Mouse (Mus musculus) layer of hippocampus, postnatal 36 days (tissue): Measurements from ENCODE around the gene Vmn1r48. TPM values are rescaled to one million over a fixed set of nuclear protein-coding genes. Genes with fewer than 3 reads are reported as not detected.
"Not testable (repeated sequence)": the region's sequence is repeated elsewhere in the genome, so short reads cannot be mapped to it uniquely, and the experiment has no call there.

Experiments used
- DNase-seq, 2 experiments: peaks; one replicate each; pipeline ENCODE4 v3.0.0; 2022
- total RNA-seq, 2 experiments: library from RNA; stranded (reverse); gene quantifications; 2 replicates each; pipeline ENCODE4 v1.2.3; 2021

The Vmn1r48 gene
- not detected for total RNA-seq

DNA sequence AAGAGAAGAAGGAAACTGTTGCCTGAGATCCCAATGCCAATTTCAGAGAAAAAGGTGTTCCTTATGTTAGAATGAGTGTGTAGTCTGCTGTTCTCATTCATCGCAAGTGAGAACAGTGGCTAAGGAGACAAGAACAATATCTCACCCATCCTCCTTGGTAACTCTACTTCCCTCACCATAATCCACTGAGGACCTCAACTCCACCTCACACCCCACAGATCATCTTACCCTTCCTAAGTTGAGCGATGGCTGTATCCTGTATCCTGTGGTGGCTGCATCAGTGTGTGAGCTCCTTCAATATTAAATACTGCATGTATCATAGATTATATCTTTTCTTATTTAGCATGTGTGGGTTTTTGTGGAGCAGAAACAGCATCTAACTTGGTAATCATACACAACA lies at the start of gene Vmn1r48:
TSS of gene Vmn1r48 (minus strand) at position 101 of the 400 bp plus-strand sequence.
- DNase-seq = not testable (repeated sequence)

DNA sequence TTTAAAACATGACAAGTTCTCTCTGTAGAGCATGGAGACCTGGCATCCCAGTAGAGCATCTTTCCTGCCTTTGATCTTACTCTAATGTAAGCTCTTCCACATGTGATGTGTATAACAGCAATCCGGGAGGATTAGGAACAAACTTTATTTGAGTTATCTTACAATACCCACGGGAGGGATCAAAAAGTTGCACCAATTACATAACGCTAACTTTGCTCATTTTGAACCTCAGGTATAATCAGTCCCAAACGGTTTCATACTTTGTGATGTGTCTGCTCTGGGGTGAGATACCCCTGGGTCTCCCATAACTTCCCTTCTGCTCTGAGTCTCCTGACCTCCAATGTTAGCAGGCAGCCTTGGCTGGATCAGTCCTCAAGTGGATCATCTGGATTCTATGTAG lies 41.8 kb upstream of the Vmn1r48 start, which contains the start of gene Vmn1r49:
TSS of gene Vmn1r49 (minus strand) at position 101 of the 400 bp plus-strand sequence.
- DNase-seq = no peak

DNA sequence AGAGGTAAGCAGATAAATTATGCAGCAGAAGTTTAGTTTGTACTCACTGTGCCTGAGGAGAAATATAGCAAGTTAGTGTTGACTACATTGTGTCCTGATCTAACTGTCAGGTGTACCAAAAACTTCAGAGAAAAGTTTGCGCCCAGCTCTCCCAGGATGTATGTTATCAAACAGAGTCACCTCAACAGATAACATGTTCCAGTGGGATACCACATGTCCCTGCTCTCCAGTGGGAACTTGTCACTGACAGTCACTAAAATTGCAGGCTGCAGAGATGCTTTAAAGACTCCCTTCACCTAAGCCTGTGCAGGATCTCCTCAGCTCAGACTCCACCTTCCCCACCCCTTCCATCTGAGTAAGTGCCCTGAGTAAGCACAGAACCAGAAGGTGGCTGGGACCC lies 20.8 kb downstream of the Vmn1r48 start, which contains the start of gene Vmn1r47:
TSS of gene Vmn1r47 (plus strand) at position 301 of the 400 bp plus-strand sequence.
- not testable (repeated sequence) for DNase-seq

DNA sequence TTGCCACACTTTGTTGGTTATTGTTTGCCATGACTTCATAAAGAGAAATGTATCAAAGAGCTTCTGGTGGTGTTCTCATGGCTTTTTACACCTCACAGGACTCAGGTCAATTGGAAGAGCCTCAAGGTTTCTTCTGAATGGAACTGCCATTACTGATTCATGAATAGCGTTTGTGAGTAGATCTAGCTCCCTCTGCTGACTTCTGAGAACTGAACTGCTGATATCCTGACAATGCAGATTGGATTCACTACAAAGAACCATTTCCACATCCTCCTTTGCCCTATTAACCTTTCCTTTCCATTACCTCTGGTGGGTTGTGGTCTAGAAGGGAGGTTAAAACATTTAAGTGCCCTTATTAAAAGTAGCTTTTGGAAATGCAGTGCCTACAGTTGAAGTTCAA lies 50.7 kb downstream of the Vmn1r48 start:
- no peak for DNase-seq

Other genes with a start within 250 kb of the Vmn1r48 start
- gene Vmn1r42, start 160.4 kb downstream of the Vmn1r48 start, total RNA-seq = not detected
- gene Vmn1r43, start 160.4 kb downstream of the Vmn1r48 start, total RNA-seq = not detected
- gene Vmn1r44, start 153.2 kb downstream of the Vmn1r48 start, total RNA-seq = not detected
- gene Vmn1r45, start 96.2 kb downstream of the Vmn1r48 start, total RNA-seq = not detected
- not detected for gene Vmn1r46, start 67.5 kb downstream of the Vmn1r48 start, total RNA-seq
- not detected for gene Vmn1r47, start 20.7 kb downstream of the Vmn1r48 start, total RNA-seq
- gene Vmn1r49, start 41.7 kb upstream of the Vmn1r48 start, total RNA-seq = not detected
- gene Vmn1r50, start 64.6 kb upstream of the Vmn1r48 start, total RNA-seq = not detected
- gene Vmn1r51, start 85.8 kb upstream of the Vmn1r48 start, total RNA-seq = not detected
- not detected for gene Vmn1r52, start 138.0 kb upstream of the Vmn1r48 start, total RNA-seq
- not detected for gene V1ra8, start 166.0 kb upstream of the Vmn1r48 start, total RNA-seq
- gene Vmn1r53, start 187.6 kb upstream of the Vmn1r48 start, total RNA-seq = not detected
- not detected for gene Vmn1r54, start 209.5 kb upstream of the Vmn1r48 start, total RNA-seq